16 mouse cellular contexts compared by ENCODE assay signal in genomic region chr16:24900241-24900796, GRCm38 (mm10).
DNase-seq lines count a peak whose midpoint lies in the region; ATAC-seq and TF ChIP-seq lines count a peak whose summit lies in the region.
"Had no signal": no experiment of that assay in that cellular context is flagged by ENCODE, and none has a peak within 500 bp of the region (broad histone marks: within the 10 kb centered on the region; RNA-seq: fewer than 3 reads in every experiment).

No protein-coding gene starts in this region.

- no peak overlapping the region for H3K4me2 ChIP-seq in heart, embryonic 11.5 days
- H3K4me2 ChIP-seq: heart, embryonic 12.5 days; hindbrain, embryonic 12.5 days had no signal

- no peaks in the 10 kb centered on the region for H3K9me3 ChIP-seq in heart, embryonic 11.5 days (replicated peaks; ENCODE audit: control insufficient read depth, low read length)
- no peaks in the 10 kb centered on the region for H3K9me3 ChIP-seq in heart, embryonic 10.5 days
- H3K9me3 ChIP-seq in embryonic facial prominence, embryonic 10.5 days, result no peaks in the 10 kb centered on the region
- H3K9me3 ChIP-seq: heart, embryonic 12.5 days; hindbrain, embryonic 12.5 days had no signal

- ATAC-seq in heart, embryonic 11.5 days (replicated peaks; ENCODE audit: insufficient number of reproducible peaks, low FRiP score, low TSS enrichment), result no peak
- ATAC-seq: forebrain, postnatal 0 days had no signal

- no peak for TF ChIP-seq CTCF in liver, adult 2 months (IDR thresholded peaks at IDR 0.05; ENCODE audit: low read depth, low read length)

- H3K36me3 ChIP-seq in heart, embryonic 11.5 days (ENCODE audit: control insufficient read depth, insufficient read depth, low read length), result no peaks in the 10 kb centered on the region
- H3K36me3 ChIP-seq in heart, embryonic 10.5 days, result no peaks in the 10 kb centered on the region
- no peaks in the 10 kb centered on the region for H3K36me3 ChIP-seq in liver, adult 2 months (ENCODE audit: control insufficient read depth, insufficient read depth, low read length)
- H3K36me3 ChIP-seq in embryonic facial prominence, embryonic 10.5 days (replicated peaks), result no peaks in the 10 kb centered on the region
- H3K36me3 ChIP-seq: heart, embryonic 12.5 days; hindbrain, embryonic 12.5 days had no signal

- 46% methylated on average over 2 of the region's 2 CpGs for WGBS in heart, embryonic 11.5 days (ENCODE audit: insufficient replicate concordance)
- 57% methylated on average over 2 of the region's 2 CpGs for WGBS in heart, embryonic 10.5 days
- 36% methylated on average over 2 of the region's 2 CpGs for WGBS in liver, adult 2 months
- 31% methylated on average over 2 of the region's 2 CpGs for WGBS in embryonic facial prominence, embryonic 10.5 days

- no peaks in the 10 kb centered on the region for H3K27me3 ChIP-seq in heart, embryonic 11.5 days (ENCODE audit: control insufficient read depth, insufficient read depth, low read length)
- no peaks in the 10 kb centered on the region for H3K27me3 ChIP-seq in heart, embryonic 10.5 days (ENCODE audit: insufficient read depth, poor library complexity, severe bottlenecking)
- no peaks in the 10 kb centered on the region for H3K27me3 ChIP-seq in liver, adult 2 months (ENCODE audit: control insufficient read depth, insufficient read depth, low read length)
- no peaks in the 10 kb centered on the region for H3K27me3 ChIP-seq in embryonic facial prominence, embryonic 10.5 days (replicated peaks; ENCODE audit: low read depth, poor library complexity, severe bottlenecking)
- H3K27me3 ChIP-seq: heart, embryonic 12.5 days; hindbrain, embryonic 12.5 days had no signal

- no peak for TF ChIP-seq POLR2A in liver, adult 2 months (IDR thresholded peaks at IDR 0.05; ENCODE audit: extremely low read depth, insufficient read depth, low read length)

- DNase-seq in heart, embryonic 10.5 days (ENCODE audit: low spot score), result no peak
- peak; percentile 45 for DNase-seq in liver, adult 2 months (ENCODE audit: extremely low read depth, low read depth, low spot score)
- no peak for DNase-seq in liver
- DNase-seq in NIH3T3 (ENCODE audit: low read depth), result peak; percentile 46
- no peak for DNase-seq in embryonic facial prominence, embryonic 10.5 days (ENCODE audit: low spot score)
- no peak for DNase-seq in cerebellum, adult 9-11 months
- DNase-seq in right cerebral cortex, postnatal 25 days, result no peak
- DNase-seq: cerebellum, adult 11 months; forebrain, postnatal 0 days; gastrocnemius, postnatal 10 days; midbrain, embryonic 14.5 days; thymus, adult 2 months had no signal

- H3K79me2 ChIP-seq in liver, adult 2 months (ENCODE audit: control insufficient read depth, insufficient read depth, low read length), result no peaks in the 10 kb centered on the region

- no peak overlapping the region for H3K4me3 ChIP-seq in heart, embryonic 11.5 days (ENCODE audit: low read depth, low read length)
- no peak overlapping the region for H3K4me3 ChIP-seq in heart, embryonic 10.5 days
- H3K4me3 ChIP-seq in liver, adult 2 months (ENCODE audit: insufficient read depth, low read depth, low read length), result no peak overlapping the region
- H3K4me3 ChIP-seq in embryonic facial prominence, embryonic 10.5 days, result no peak overlapping the region
- H3K4me3 ChIP-seq: erythroblast, embryonic 14.5 days; heart, embryonic 12.5 days; hindbrain, embryonic 12.5 days had no signal

- H3K9ac ChIP-seq in heart, embryonic 11.5 days (ENCODE audit: low read depth, low read length), result no peak overlapping the region
- H3K9ac ChIP-seq in liver, adult 2 months (ENCODE audit: low read depth, low read length), result no peak overlapping the region
- H3K9ac ChIP-seq: forebrain, postnatal 0 days; heart, embryonic 12.5 days; hindbrain, embryonic 12.5 days had no signal

- H3K4me1 ChIP-seq in heart, embryonic 11.5 days (ENCODE audit: control insufficient read depth, insufficient read depth, low read length), result peaks cover 28% of the 10 kb centered on the region
- peaks cover 28% of the 10 kb centered on the region for H3K4me1 ChIP-seq in heart, embryonic 10.5 days
- peaks cover 23% of the 10 kb centered on the region for H3K4me1 ChIP-seq in liver, adult 2 months (ENCODE audit: control insufficient read depth, insufficient read depth, low read length)
- H3K4me1 ChIP-seq in embryonic facial prominence, embryonic 10.5 days, result peaks cover 20% of the 10 kb centered on the region

- peak overlapping the region; percentile 41; the same call in 1 of the 2 replicates for H3K27ac ChIP-seq in heart, embryonic 11.5 days (ENCODE audit: low read depth, low read length)
- H3K27ac ChIP-seq in heart, embryonic 10.5 days, result no peak overlapping the region
- H3K27ac ChIP-seq in liver, adult 2 months (replicated peaks; ENCODE audit: insufficient read depth, low read depth, low read length), result 0 out of 2 replicates have a peak overlapping the region, but pooled peaks have one; percentile 2
- peak overlapping the region; percentile 19; the same call in 1 of the 2 replicates for H3K27ac ChIP-seq in embryonic facial prominence, embryonic 10.5 days (replicated peaks)
- H3K27ac ChIP-seq: hindbrain, embryonic 12.5 days had no signal

Comparison
In these comparisons a context has a peak if more than half of its experiments do, and no peak if none do; other contexts are left out.
1. DNase-seq: peak in liver, adult 2 months (single experiment) and NIH3T3 (single experiment); none in heart, embryonic 10.5 days (single experiment), liver (single experiment), embryonic facial prominence, embryonic 10.5 days (single experiment), cerebellum, adult 9-11 months (single experiment) and right cerebral cortex, postnatal 25 days (single experiment).